Mouse (Mus musculus) embryo, embryonic 11 days (tissue): ENCODE data around the gene Sox12.
"Not testable (repeated sequence)": the region's sequence is repeated elsewhere in the genome, so short reads cannot be mapped to it uniquely, and the experiment has no call there.

Experiments
- DNase-seq: peaks from one replicate; pipeline ENCODE4 v3.0.0-alpha.2; 2015

Sox12 gene

DNA sequence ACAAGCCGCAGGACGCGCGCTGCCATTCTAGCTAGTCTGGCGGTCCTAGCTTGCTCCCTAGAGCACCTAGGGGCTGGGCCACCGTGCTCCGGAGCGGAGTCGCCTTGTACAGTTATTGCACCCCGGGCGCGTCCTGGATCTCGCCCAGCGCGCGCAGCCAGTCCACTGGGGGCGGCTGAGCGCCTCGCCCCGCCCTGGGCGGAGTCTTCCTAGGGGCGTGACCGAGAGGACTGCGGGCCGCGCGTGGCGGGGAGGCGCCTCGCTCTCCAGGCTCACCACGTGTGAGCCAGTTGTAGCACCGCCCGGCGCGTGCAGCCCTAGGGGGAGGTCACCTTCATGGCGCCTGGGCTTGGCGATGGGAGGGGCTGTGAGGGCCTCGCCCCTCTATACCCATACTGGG is 828 bp upstream of the Sox12 start:
- peak; percentile 97 for DNase-seq

DNA sequence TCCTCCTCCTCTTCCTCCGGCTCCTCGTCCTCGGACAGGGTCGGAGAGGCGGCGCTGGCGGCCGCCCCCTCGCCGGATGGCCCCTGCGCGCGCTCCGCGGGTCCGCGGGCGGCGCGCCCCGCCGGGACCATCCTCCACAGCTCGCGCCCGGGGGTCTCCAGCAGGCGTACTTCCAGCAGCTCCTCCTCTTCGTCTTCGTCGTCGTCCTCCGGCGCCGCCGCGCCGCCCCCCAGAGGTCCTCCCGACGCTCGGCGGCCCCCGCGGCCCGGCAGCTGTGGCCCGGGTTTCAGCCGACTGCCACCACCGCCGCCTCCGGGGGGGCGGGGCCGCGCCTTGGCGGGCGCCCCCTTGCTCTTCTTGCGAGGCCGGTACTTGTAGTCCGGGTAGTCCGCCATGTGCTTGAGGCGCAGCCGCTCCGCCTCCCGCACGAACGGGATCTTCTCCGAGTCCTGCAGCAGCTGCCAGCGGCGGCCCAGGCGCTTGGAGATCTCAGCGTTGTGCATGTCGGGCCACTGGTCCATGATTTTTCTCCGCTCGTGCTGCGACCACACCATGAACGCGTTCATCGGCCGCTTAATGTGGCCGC is 766 bp downstream of the Sox12 start:
- peak; percentile 87 for DNase-seq

DNA sequence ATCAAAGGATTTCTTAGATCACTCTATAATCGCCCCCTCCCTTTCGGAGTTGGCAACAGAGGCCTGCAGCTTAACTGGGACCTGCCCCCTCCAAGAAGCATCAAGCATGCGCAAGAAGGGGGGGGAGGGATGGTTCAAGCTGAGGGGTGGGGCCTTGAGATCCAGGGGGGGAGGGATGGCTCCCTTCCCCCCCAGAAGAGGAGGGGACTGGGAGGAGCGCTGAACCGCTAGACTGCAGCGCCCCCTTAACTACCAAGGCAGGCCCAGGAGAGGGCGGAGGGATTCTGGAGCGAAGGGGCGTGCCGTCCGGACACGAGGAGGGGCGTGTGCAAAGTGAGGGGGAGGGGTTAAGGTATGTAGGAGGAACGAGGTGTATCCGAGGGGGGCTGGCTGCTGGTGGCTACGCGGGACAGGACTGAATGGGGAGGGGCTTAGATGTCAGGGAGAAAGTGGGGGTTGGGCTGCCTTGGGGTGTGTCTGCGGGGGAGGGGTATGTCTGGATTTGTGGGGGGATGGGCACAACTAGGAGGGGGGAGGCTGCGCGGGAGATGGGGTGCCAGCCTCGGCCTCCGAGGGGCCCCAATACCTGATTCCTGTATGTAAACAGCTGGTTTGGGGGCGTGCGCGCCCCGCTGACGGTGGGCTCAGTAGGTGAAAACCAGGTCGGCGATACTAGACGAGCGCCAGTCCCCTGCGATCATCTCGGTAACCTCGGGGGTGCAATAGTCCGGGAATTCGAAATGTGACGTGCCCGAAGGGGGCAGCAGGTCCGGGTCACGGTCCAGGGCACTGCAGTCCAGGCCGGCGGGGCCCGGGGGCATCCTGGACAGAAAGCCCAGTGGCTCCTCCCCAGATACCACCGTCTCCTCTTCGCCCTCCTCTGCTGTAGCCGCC is 1.5 kb downstream of the Sox12 start:
- peak; percentile 98 for DNase-seq

DNA sequence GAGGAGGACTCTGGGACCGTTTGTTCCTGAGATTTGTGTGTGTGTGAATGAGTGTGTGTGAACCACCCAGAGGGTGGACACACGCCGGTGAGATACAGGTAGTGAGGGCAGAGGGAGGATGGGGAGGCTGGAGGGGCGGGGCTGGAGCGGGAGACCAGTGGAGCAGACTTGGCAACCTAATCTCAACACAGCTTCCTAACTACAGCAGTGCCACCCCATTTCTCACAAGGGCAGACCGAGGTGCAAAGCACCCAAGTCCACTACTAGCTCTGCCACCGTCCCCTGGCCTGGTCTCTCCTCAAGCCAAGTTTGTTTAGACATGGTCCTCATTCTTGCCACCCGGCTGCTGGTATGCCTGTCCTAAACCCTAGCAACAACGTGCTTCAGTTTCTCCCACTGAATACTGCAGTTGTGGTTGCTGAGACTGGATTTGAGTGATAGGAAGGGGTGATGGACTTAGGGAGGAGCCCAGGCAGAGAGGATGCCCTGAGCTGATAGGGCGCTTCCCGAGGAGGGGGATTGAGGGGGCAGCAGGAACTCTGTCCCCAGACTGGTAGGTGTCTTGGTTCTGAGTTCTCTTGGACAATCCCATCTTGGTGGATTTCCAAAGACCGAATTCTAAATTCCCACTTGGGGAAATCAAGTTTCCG is 2.5 kb downstream of the Sox12 start:
- DNase-seq: no peak

DNA sequence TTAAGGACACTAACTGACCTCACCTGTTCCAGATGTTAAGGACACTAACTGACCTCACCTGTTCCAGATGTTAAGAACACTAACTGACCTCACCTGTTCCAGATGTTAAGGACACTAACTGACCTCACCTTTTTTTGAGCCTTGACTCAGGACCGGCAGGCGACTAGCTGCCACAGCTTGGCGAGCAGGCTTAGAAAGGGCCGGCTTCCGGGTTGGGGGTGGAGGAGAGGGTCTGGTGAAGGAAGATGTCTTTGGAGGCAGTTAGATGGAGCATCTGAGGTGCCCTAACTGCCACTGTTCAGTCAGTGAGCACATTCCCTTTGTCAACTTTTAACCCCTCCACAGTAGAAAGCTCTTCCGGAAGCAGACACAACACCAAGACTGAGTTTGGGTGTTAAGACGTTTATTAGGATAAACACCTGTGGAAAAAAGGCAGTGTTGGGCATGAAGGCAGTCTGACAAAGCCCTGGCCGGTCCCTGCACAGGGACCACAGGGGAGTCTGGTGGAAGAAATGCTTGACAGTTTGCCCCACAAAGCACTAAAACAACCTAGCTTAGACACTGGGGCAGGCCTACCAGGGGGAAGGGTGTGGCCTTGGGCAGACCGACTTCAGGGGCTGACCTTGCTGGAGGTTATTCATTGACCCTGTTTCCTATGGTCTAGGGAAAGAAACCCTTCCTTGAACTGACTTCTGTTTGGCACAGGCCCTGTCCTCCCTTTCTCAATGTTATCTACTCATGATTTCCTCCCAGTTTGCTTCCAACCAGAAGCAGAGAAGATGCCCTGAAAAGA is 4.4 kb downstream of the Sox12 start:
- no peak for DNase-seq

GRCm38 (mm10) chr2:152392786-152393185 is 5.1 kb downstream of the Sox12 start:
- peak; percentile 79 for DNase-seq

GRCm38 (mm10) chr2:152384191-152384590 is 13.7 kb downstream of the Sox12 start:
- DNase-seq: no peak

- DNase-seq: peak; percentile 57
These were observed 21.5 kb downstream of the Sox12 start, which contains the start of gene Nrsn2 for GRCm38 (mm10) chr2:152376345-152376741. Nrsn2 (minus strand) TSS chr2:152376638.

- peak; percentile 76 for DNase-seq
These were observed 22.1 kb downstream of the Sox12 start for GRCm38 (mm10) chr2:152375652-152376344.

- DNase-seq: no peak
These were observed 24.3 kb downstream of the Sox12 start for GRCm38 (mm10) chr2:152373547-152373946.

DNA sequence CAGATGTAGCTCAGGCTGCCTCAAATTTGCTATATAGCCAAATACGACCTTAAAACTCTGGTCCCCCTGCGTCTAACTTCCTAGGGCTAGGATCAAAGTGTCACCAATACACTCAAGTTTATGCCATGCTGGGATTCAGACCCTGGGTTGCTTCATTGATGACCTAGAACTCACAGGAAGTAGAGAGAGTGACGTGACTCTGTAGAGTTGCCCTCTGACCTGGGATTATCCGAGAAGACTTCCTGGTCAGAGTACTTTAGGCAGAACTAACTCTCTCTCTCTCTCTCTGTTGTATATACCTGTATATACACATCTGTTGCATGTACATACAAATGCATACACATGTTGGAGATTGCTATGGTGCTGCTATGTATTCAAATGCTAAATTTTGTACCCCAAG is 25.2 kb downstream of the Sox12 start:
- DNase-seq: no peak

DNA sequence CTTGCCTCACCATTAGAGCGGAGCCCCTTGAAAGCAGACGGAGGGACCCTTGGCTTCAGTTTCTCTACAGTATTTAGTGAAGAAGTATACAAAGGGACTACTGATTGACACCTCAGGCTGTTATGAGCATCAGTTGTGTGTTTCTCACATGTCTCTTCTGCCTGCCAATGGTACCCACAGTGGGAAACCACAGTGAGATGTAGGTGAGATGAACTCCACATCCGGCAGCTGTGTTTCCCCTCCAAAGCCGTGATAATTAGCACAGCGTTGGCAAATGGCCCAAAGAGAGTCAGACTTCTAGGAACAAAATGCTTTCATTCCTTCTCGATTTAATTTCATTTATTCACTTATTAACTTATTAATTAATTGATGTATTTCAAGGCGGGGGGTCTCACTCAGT is 25.8 kb downstream of the Sox12 start:
- DNase-seq: no peak

GRCm38 (mm10) chr2:152368532-152369140 is 29.2 kb downstream of the Sox12 start:
- peak; percentile 77 for DNase-seq

DNA sequence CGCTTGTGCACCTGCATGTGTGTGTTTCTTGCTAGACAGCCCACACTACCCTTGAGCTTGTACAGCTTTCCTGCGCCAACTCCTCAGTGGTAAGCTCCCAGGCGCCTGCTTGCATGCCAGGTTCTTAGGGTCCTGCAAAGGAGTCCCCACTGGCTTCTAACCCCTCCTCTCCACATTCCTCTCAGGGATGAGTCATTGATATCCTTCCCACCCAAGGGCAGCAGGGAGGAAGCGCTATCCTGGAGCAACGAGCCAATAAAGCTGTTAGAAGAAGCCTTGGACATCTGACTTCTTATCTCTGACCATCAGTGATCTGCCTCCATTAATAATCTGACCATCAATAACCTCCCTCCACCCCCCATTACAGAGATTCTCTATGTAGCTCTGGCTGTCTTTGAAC is 29.9 kb downstream of the Sox12 start:
- DNase-seq: no peak

DNA sequence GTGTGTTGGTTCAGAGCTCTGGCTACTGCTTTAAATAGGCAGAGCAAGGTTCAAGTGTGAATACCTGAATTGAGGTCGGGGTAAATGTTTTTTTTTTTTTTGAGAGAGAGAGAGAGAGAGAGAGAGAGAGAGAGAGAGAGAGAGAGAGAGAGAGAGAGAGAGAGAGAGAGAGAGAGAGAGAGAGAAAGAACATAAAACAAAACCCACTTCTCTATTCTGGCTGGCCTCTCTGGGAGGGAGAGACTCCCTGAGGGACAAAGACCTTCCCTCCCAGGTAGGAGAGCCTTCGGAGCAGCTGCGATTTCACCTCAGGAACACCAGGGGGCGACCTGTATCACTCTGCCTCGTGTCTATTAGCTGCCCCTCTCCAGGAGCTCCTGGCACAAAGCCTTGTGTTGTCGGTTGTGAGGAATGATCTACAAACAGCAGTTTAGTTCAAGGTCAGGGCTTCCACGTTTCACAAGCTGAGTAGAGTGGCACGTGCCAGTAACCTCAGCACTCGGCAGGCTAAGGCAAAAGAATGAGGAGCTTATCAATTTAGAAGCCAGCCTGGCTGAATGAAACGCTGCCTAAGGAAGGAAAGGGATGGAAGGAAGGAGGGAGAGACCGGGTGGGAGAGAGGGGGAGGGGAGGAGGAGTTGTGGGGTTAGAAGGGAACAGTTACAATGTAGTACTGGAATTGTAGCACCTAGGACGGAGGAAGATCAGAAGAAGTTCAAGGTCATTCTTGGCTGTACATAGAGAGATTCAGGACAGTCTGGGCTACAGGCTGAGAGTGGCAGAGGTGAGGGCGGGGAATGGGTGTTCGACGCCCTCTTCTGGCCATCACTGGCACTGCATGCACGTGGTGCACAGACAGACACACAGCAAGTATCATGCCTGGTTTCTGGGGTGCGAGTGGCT is 34.4 kb downstream of the Sox12 start:
- peak; percentile 86 for DNase-seq

DNA sequence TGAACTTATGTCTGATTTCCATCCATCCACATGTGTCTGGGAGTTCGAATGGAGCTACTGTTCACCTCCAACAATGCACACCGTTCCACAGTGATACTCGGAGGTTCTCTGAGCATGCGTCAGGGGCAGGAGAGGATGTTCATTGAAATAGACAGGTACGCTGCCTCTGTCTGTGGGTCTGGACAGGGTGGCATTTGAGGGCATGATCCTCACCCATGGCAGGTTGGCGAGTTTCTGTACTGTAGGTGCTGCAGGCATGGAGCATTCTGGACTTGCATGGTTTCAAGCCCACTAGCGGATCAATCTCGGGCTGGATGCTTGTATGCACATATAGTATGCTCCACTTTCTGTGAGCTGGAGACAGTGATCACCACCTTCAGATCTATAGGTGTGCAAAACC is 36.7 kb downstream of the Sox12 start:
- no peak for DNase-seq

- no peak for DNase-seq
These were observed 37.5 kb downstream of the Sox12 start for GRCm38 (mm10) chr2:152360271-152360775.

DNA sequence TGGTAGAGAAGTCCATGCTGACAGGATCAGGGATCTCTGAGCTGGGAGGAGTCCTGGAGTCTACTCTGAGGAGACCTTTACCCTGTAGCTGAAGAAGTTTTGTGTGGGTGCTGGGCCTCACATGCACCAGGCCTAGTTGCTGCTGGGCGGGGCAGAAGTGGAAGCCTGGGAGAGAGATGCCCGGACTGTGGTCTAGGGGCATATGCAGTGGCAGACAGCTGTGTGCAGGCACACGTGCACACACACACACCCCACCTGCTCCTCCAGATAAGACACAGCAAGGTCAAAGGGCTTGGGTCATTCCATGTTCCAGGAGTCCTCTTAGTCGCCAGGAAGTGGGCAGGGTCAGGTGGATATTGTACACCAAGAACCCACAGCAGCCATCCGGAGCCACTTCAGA is 38.2 kb downstream of the Sox12 start:
- DNase-seq: no peak

- not testable (repeated sequence) for DNase-seq
These were observed 38.9 kb downstream of the Sox12 start for GRCm38 (mm10) chr2:152358977-152359376.

- DNase-seq: no peak
These were observed 40.6 kb downstream of the Sox12 start for GRCm38 (mm10) chr2:152357254-152357653.
